Mouse (Mus musculus) regulatory T cell (primary cell): ENCODE results near the gene Defa21.
"Not testable (repeated sequence)": the region's sequence is repeated elsewhere in the genome, so short reads cannot be mapped to it uniquely, and the experiment has no call there.

Source experiments
- in situ Hi-C: fragments of 300-600 bp; cut with MboI, MseI; formaldehyde crosslinking; loops from one replicate; pipeline ENCODE4 v1.15.1; 2025; ENCODE audit warnings: high pct_unique_total_duplicates

Gene Defa21

GRCm38 (mm10) chr8:21025245-21025644 is at the start of gene Defa21:
Gene Defa21 (plus strand): TSS chr8:21025545.
- in situ Hi-C loops = not testable (repeated sequence)

GRCm38 (mm10) chr8:20979846-20980245 is 45.5 kb upstream of the Defa21 start:
- in situ Hi-C loops = loop anchor here (25.0 kb wide), 1 partner anchor 1068 kb away; the partner anchor contains the start of gene Gm31371

DNA sequence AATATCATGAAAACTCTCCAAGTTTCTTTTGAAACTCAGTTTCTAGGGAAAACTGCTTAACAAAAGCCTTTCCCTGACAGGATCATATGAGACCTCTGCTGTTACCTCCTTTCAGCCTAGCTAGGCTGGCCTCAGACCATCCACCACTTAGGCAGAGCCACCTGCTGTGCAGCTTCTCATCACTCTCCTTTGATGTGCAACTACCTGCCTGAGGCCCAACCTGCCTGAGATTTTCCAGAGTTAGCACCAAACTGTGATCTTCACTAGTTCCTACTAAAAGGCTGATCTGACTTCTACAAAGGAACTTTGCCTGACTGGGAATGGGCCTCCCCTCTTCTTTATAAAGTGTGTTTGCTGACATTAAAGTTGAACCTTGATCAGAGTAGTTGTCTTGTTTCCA is 31.3 kb upstream of the Defa21 start:
- in situ Hi-C loops = loop anchor here (25.0 kb wide), 1 partner anchor 1082 kb away; the partner anchor contains the start of gene Gm31371

- in situ Hi-C loops = loop anchor here (25.0 kb wide), 1 partner anchor 1084 kb away; the partner anchor contains the start of gene Gm31371
Observed at GRCm38 (mm10) chr8:20996776-20997175, 28.6 kb upstream of the Defa21 start.

DNA sequence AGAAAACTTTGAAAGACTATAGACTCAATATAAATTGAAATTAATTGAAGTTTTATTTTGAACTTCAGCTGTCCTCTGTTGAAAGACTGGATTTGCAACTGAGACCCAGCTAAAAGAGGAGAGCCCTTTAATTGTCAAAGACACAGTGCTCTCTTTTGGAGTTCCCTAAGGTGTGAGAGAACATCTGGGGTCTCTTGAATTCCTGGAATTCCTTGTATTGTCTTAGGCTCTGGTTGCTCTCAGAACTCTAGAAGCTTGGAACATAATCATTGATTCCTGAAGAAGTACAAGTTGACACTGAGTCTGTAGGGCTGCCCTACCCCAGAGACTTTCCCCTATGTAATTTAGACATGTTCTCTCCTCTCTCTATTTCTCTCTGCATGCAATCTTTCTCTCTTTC is 28.1 kb upstream of the Defa21 start:
- in situ Hi-C loops = loop anchor here (25.0 kb wide), 1 partner anchor 1085 kb away; the partner anchor contains the start of gene Gm31371

DNA sequence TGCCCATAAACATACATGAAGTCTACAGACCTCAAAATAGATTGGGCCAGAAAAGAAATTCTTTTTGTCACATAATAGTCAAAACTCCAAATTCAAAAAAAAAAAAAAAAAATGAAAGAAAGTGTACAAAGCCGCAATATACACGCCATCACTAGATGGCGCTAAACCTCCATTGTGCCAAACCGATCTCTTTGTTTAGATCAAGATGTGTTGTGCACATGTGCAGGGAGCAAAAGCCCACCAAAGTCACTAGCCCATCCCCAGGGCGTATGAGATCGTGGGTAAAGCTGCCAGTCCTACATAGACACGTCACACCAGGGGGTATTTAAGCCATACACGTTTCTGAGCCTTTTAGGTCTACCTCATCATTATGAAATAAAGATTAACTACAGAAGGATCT is 24.2 kb upstream of the Defa21 start:
- in situ Hi-C loops = no loop called here

GRCm38 (mm10) chr8:21006801-21007200 is 18.5 kb upstream of the Defa21 start:
- in situ Hi-C loops = no loop called here

DNA sequence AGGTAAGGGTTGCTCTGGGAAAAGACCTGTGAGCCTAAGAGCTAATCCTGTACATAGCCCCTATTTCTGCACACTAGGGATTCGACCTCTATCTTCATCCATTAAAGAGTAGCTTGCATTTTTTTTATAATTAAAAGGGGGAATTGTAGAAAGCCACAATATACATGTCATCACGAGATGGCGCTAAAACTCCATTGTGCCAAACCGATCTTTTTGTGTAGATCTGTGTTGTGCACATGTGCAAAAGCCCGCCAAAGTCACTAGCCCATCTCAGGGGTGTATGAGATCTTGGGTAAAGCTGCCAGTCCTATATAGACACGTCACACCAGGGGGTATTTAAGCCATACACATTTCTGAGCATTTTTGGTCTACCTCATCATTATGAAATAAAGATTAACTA is 16.8 kb upstream of the Defa21 start:
- in situ Hi-C loops = not testable (repeated sequence)

DNA sequence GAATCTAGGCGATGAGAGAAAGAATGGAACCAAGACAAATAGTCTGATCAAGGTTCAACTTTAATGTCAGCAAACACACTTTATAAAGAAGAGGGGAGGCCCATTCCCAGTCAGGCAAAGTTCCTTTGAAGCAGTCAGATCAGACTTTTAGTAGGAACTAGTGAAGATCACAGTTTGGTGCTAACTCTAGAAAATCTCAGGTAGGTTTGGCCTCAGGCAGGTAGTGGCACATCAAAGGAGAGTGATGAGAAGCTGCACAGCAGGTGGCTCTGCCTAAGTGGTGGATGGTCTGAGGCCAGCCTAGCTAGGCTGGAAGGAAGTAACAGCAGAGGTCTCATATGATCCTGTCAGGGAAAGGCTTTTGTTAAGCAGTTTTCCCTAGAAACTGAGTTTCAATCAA is 14.8 kb upstream of the Defa21 start:
- in situ Hi-C loops = not testable (repeated sequence)

GRCm38 (mm10) chr8:21054747-21055146 is 29.4 kb downstream of the Defa21 start, which contains the start of gene Defa23:
Gene Defa23 (plus strand): TSS chr8:21055047.
- in situ Hi-C loops = not testable (repeated sequence)

GRCm38 (mm10) chr8:21064738-21065137 is 39.4 kb downstream of the Defa21 start, which contains the start of gene Defa35:
Gene Defa35 (plus strand): TSS chr8:21065038.
- in situ Hi-C loops = not testable (repeated sequence)
